Mouse (Mus musculus) duodenum, adult 2 months (tissue): Measurements from ENCODE around the gene Gm3486. TPM values are rescaled to one million over a fixed set of nuclear protein-coding genes. Genes with fewer than 3 reads are reported as not detected.

Experiments used
- polyA plus RNA-seq: library from polyadenylated mRNA; depleted of rRNA; stranded (reverse); fragments of >200 nt; gene quantifications from 2 replicates; pipeline ENCODE4 v1.2.3, GENCODE M21; 2012; ENCODE audit warnings: low replicate concordance; rRNA removed

Gene Gm3486
- not detected in 2 replicates for polyA plus RNA-seq

GRCm38 (mm10) chr14:41489385-41489784 lies at the start of gene Gm3486:
Gm3486 (minus strand) TSS chr14:41489485.

GRCm38 (mm10) chr14:41453418-41453817 lies 35.9 kb downstream of the Gm3486 start, which contains the start of gene Gm7954:
Gm7954 (minus strand) TSS chr14:41453518.

Other genes with a start within 250 kb of the Gm3486 start
- not detected in 2 replicates for gene Gm2832, start 210.7 kb downstream of the Gm3486 start, polyA plus RNA-seq
- not detected in 2 replicates for gene Gm5798, start 140.9 kb downstream of the Gm3486 start, polyA plus RNA-seq
- not detected in 2 replicates for gene Gm7945, start 103.1 kb downstream of the Gm3486 start, polyA plus RNA-seq
- gene Gm6482, start 81.2 kb downstream of the Gm3486 start, polyA plus RNA-seq = not detected in 2 replicates
- gene Gm7954, start 36.0 kb downstream of the Gm3486 start, polyA plus RNA-seq = not detected in 2 replicates
- gene Gm7970, start 66.1 kb upstream of the Gm3486 start, polyA plus RNA-seq = not detected in 2 replicates
- gene 1700049E17Rik2, start 83.7 kb upstream of the Gm3486 start, polyA plus RNA-seq = not detected in 2 replicates
- gene Gm3072, start 135.1 kb upstream of the Gm3486 start, polyA plus RNA-seq = not detected in 2 replicates
- gene Gm3676, start 157.0 kb upstream of the Gm3486 start, polyA plus RNA-seq = not detected in 2 replicates
- gene Gm8068, start 212.4 kb upstream of the Gm3486 start, polyA plus RNA-seq = not detected in 2 replicates